Mouse (Mus musculus): ENCODE results near the gene Pld1.
A peak's percentile ranks its signal among the peaks of the same experiment; 100 is the strongest.

Gene Pld1

GRCm38 (mm10) chr3:27938381-27939323, at the start of gene Pld1:
Gene Pld1 (plus strand): TSS chr3:27938695.
- DNase-seq: peak; percentile 32

- DNase-seq: no peak
Measured at GRCm38 (mm10) chr3:27896318-27896892, 42.1 kb upstream of the Pld1 start, which contains the start of gene Tmem212. Gene Tmem212 (minus strand): TSS chr3:27896368.

- no peak for DNase-seq
Measured at GRCm38 (mm10) chr3:27898178-27898577, 40.3 kb upstream of the Pld1 start.

GRCm38 (mm10) chr3:27899012-27899726, 39.3 kb upstream of the Pld1 start:
- no peak for DNase-seq

- DNase-seq: no peak
Measured at GRCm38 (mm10) chr3:27901846-27902245, 36.6 kb upstream of the Pld1 start.

GRCm38 (mm10) chr3:27904659-27905330, 33.7 kb upstream of the Pld1 start:
- DNase-seq: no peak

GRCm38 (mm10) chr3:27906647-27907209, 31.8 kb upstream of the Pld1 start:
- no peak for DNase-seq

GRCm38 (mm10) chr3:27907301-27907700, 31.2 kb upstream of the Pld1 start:
- DNase-seq: no peak

- DNase-seq: no peak
Measured at GRCm38 (mm10) chr3:27908316-27908715, 30.2 kb upstream of the Pld1 start.

- no peak for DNase-seq
Measured at GRCm38 (mm10) chr3:27909016-27909415, 29.5 kb upstream of the Pld1 start.

- DNase-seq: no peak
Measured at GRCm38 (mm10) chr3:27918656-27919436, 19.6 kb upstream of the Pld1 start.

GRCm38 (mm10) chr3:27921268-27922020, 17.1 kb upstream of the Pld1 start:
- no peak for DNase-seq

GRCm38 (mm10) chr3:27924037-27924436, 14.5 kb upstream of the Pld1 start:
- no peak for DNase-seq

- DNase-seq: no peak
Measured at GRCm38 (mm10) chr3:27929219-27929618, 9.3 kb upstream of the Pld1 start.

GRCm38 (mm10) chr3:27932391-27932790, 6.1 kb upstream of the Pld1 start:
- DNase-seq: no peak

- DNase-seq: no peak
Measured at GRCm38 (mm10) chr3:27935644-27936043, 2.9 kb upstream of the Pld1 start.

- DNase-seq: no peak
Measured at GRCm38 (mm10) chr3:27936731-27937130, 1.8 kb upstream of the Pld1 start.

- DNase-seq: no peak
Measured at GRCm38 (mm10) chr3:27937144-27938110, 1.1 kb upstream of the Pld1 start.

- no peak for DNase-seq
Measured at GRCm38 (mm10) chr3:27941634-27942033, 3.1 kb downstream of the Pld1 start.

GRCm38 (mm10) chr3:27942991-27943390, 4.5 kb downstream of the Pld1 start:
- DNase-seq: no peak

Data from cerebellum, adult 9-11 months (tissue).